Mouse (Mus musculus) ovary, postnatal 14 days (tissue): ENCODE results near the gene Il13ra1.

Source experiments
- DNase-seq: peaks from one replicate; pipeline ENCODE4 v3.0.0; 2022; ENCODE audit warnings: low spot score

The Il13ra1 gene

GRCm38 (mm10) chrX:36195736-36196525 lies 84.0 kb downstream of the Il13ra1 start, which contains the start of gene Zcchc12:
Gene Zcchc12, plus strand, starts transcription at chrX:36195904.
- DNase-seq, result no peak

- no peak for DNase-seq
These were observed 97.6 kb downstream of the Il13ra1 start for GRCm38 (mm10) chrX:36209554-36209953.

GRCm38 (mm10) chrX:36211216-36211615 lies 99.3 kb downstream of the Il13ra1 start:
- no peak for DNase-seq
